Mouse (Mus musculus): ENCODE results near the gene Supt5. TPM values are rescaled to one million over a fixed set of nuclear protein-coding genes. Genes with fewer than 3 reads are reported as not detected.

Supt5 gene
- polyA plus RNA-seq, 1 experiment from 2014 or later = 97.2 TPM

DNA sequence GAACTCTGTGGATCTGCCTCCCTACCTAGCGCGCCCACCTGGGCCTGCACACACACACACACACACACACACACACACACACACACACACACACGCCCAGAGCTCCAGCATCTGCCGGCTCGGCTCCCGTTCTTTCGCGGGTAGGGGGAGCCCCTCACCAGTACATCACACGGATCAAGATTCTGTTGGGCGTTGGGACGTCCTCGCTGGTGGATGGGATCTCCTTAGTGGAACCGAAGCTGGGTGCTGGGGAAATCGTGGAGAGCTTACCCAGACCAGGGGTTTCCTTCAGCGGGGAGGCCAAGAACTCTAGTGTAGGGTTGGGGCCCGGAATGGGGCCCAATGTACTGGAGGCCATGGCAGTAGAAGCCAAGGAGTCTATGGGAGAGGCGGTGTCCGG, 48.4 kb downstream of the Supt5 start:
- Histone ChIP-seq H3K27me3 (ENCODE audit: control insufficient read depth, insufficient read depth, low read length) (peaks cover 58% of the 10 kb centered on the region), H3K4me3 (ENCODE audit: low read depth, low read length) (peak overlapping the region; percentile 19; the same call in 1 of the 2 replicates), H3K27ac (ENCODE audit: low read depth, low read length) (no peak overlapping the region), H3K9ac (ENCODE audit: low read length) (peak overlapping the region; percentile 39), H3K9me3 (ENCODE audit: control insufficient read depth, low read length) (no peaks in the 10 kb centered on the region), H3K4me1 (replicated peaks; ENCODE audit: control insufficient read depth, insufficient read depth, low read length) (peaks cover 6% of the 10 kb centered on the region), H3K36me3 (ENCODE audit: control insufficient read depth, insufficient read depth, low read length) (no peaks in the 10 kb centered on the region), H3K4me2 (ENCODE audit: low read depth, low read length, severe bottlenecking) (peak overlapping the region; percentile 45)
- under 1% methylated on average over 18 of the region's 18 CpGs for WGBS
- ATAC-seq (replicated peaks; ENCODE audit: low FRiP score) (peak; percentile 17; the same call in 1 of the 2 replicates), DNase-seq (ENCODE audit: low spot score) (peak; percentile 72)

DNA sequence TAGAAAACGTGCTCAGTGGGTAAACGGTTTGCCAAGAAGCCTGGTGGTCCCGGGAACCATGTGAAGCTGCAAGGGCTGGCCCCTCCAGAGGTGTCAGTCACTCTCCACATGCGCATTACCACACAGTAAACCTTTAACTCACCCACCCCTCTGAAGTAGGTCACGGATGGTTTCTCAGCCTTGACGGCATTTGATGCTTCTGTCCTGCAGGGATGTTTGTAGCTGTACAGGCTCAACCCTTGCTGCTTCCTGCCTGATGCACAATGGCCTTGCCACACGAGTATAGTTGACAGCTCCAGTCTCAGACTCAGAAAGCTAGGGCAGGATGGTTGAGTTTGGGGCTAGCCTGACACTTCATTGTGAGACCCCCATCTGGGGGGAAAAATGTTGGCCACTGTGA, 57.9 kb downstream of the Supt5 start:
- no peak overlapping the region for H3K27ac ChIP-seq (ENCODE audit: low read depth, low read length)
- no peak overlapping the region for H3K4me3 ChIP-seq (ENCODE audit: low read depth, low read length)
- ATAC-seq (replicated peaks; ENCODE audit: low FRiP score) (no peak), DNase-seq (ENCODE audit: low spot score) (no peak)
- H3K27me3 ChIP-seq (ENCODE audit: control insufficient read depth, insufficient read depth, low read length) = no peaks in the 10 kb centered on the region
- WGBS = 81% methylated on average over 7 of the region's 7 CpGs
- no peak overlapping the region for H3K4me2 ChIP-seq (ENCODE audit: low read depth, low read length, severe bottlenecking)
- H3K4me1 ChIP-seq (replicated peaks; ENCODE audit: control insufficient read depth, insufficient read depth, low read length) = peaks cover 3% of the 10 kb centered on the region; the same call in 1 of the 2 replicates
- no peaks in the 10 kb centered on the region for H3K9me3 ChIP-seq (ENCODE audit: control insufficient read depth, low read length)
- H3K9ac ChIP-seq (ENCODE audit: low read length) = no peak overlapping the region
- no peaks in the 10 kb centered on the region for H3K36me3 ChIP-seq (ENCODE audit: control insufficient read depth, insufficient read depth, low read length)

DNA sequence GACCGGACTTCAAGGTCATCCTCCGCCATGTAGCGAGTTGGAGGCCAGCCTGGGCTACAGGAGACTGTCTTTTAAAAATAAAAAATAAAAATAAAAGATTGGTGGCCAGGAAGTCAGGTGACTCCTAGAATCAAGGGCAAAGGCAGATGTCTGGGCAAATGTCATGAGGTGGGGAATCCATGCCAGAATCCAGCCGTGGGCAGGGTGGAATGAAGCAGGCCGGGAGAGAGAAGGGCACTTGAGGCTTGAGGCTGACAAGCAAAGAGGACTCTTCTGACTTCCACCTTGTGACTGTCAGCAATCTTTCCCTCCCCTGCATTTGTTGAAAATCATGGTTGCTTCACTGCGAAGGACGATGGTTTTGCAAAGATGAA, 60.3 kb downstream of the Supt5 start:
- H3K36me3 ChIP-seq (ENCODE audit: control insufficient read depth, insufficient read depth, low read length) = no peaks in the 10 kb centered on the region
- DNase-seq (ENCODE audit: low spot score) = no peak
- peaks cover 3% of the 10 kb centered on the region; the same call in 1 of the 2 replicates for H3K4me1 ChIP-seq (replicated peaks; ENCODE audit: control insufficient read depth, insufficient read depth, low read length)
- H3K27me3 ChIP-seq (ENCODE audit: control insufficient read depth, insufficient read depth, low read length) = no peaks in the 10 kb centered on the region
- peak overlapping the region; percentile 93 for H3K9ac ChIP-seq (ENCODE audit: low read length)
- ATAC-seq (replicated peaks; ENCODE audit: low FRiP score) = no peak
- H3K4me3 ChIP-seq (ENCODE audit: low read depth, low read length) = peak overlapping the region; percentile 61
- H3K27ac ChIP-seq (ENCODE audit: low read depth, low read length) = no peak overlapping the region
- H3K9me3 ChIP-seq (ENCODE audit: control insufficient read depth, low read length) = no peaks in the 10 kb centered on the region
- H3K4me2 ChIP-seq (ENCODE audit: low read depth, low read length, severe bottlenecking) = peak overlapping the region; percentile 83
- WGBS = 84% methylated on average over 7 of the region's 7 CpGs

DNA sequence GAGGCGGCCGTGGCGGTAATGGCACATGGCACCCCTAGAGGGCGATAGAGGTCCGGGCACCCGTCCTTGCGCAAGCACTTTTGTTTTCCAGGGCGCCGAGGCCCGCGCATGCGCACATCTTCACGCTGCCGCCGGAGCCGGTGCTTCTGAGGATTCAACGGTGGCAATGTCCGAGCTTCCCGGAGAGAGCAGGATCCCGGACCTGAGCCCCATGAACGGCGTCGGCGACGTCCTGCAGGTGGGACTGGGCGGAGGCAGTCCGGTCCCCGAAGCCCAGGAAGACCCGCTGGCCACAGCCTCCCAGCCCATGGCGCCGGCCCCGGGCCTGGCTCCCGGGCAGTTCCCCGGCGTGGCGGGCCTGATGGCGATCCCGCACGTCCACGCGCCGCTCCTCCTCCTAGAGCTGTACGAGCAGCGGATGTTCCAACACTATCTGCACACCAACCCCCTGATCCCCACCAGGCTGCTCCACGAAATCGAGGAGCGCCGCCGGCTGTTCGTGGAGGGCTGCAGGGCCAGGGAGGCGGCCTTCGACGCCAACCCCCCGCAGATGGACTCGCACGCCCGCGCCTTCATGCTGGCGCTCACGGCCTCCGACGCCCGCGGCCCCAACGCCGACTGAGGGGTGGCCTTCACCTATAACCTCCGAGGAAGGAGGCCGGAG, 60.8 kb downstream of the Supt5 start, which contains the start of gene Eid2b:
Eid2b (plus strand) TSS at position 125 of the 664 bp plus-strand sequence.
- no peaks in the 10 kb centered on the region for H3K36me3 ChIP-seq (ENCODE audit: control insufficient read depth, insufficient read depth, low read length)
- peak within 1 kb of the TSS; percentile 93 for H3K9ac ChIP-seq (ENCODE audit: low read length)
- H3K27me3 ChIP-seq (ENCODE audit: control insufficient read depth, insufficient read depth, low read length) = no peaks in the 10 kb centered on the region
- no peaks in the 10 kb centered on the region for H3K9me3 ChIP-seq (ENCODE audit: control insufficient read depth, low read length)
- peak within 1 kb of the TSS; percentile 61 for H3K4me3 ChIP-seq (ENCODE audit: low read depth, low read length)
- peak; percentile 97 for DNase-seq (ENCODE audit: low spot score)
- peaks cover 3% of the 10 kb centered on the region; the same call in 1 of the 2 replicates for H3K4me1 ChIP-seq (replicated peaks; ENCODE audit: control insufficient read depth, insufficient read depth, low read length)
- ATAC-seq (replicated peaks; ENCODE audit: low FRiP score) = peak; percentile 80
- peak within 1 kb of the TSS; percentile 37; the same call in 1 of the 2 replicates for H3K27ac ChIP-seq (ENCODE audit: low read depth, low read length)
- peak within 1 kb of the TSS; percentile 83 for H3K4me2 ChIP-seq (ENCODE audit: low read depth, low read length, severe bottlenecking)
- WGBS = 3% methylated on average over 68 of the region's 68 CpGs

DNA sequence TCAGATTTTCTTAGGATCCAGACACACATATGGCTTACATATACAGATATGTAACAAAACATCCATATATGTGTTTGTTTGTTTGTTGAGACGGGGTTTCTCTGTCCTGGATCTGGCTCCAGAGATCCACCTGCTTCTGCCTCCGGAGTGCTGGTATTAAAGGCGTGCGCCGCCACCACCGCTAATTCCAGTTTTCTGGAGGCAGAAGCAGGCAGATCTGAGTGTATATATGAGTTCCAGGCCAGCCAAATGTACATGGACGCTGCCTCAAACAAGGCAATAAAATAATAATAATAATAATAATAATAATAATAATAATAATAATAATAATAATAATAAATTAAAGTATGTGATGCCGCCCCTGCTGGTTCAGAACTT, 61.3 kb downstream of the Supt5 start:
- no peak overlapping the region for H3K27ac ChIP-seq (ENCODE audit: low read depth, low read length)
- no peak overlapping the region for H3K9ac ChIP-seq (ENCODE audit: low read length)
- DNase-seq (ENCODE audit: low spot score) (no peak), ATAC-seq (replicated peaks; ENCODE audit: low FRiP score) (peak; percentile 37; the same call in 1 of the 2 replicates)
- H3K4me1 ChIP-seq (replicated peaks; ENCODE audit: control insufficient read depth, insufficient read depth, low read length) = peaks cover 3% of the 10 kb centered on the region; the same call in 1 of the 2 replicates
- no peak overlapping the region for H3K4me2 ChIP-seq (ENCODE audit: low read depth, low read length, severe bottlenecking)
- WGBS = 65% methylated on average over 8 of the region's 8 CpGs
- no peaks in the 10 kb centered on the region for H3K36me3 ChIP-seq (ENCODE audit: control insufficient read depth, insufficient read depth, low read length)
- no peaks in the 10 kb centered on the region for H3K9me3 ChIP-seq (ENCODE audit: control insufficient read depth, low read length)
- H3K4me3 ChIP-seq (ENCODE audit: low read depth, low read length) = no peak overlapping the region
- no peaks in the 10 kb centered on the region for H3K27me3 ChIP-seq (ENCODE audit: control insufficient read depth, insufficient read depth, low read length)

DNA sequence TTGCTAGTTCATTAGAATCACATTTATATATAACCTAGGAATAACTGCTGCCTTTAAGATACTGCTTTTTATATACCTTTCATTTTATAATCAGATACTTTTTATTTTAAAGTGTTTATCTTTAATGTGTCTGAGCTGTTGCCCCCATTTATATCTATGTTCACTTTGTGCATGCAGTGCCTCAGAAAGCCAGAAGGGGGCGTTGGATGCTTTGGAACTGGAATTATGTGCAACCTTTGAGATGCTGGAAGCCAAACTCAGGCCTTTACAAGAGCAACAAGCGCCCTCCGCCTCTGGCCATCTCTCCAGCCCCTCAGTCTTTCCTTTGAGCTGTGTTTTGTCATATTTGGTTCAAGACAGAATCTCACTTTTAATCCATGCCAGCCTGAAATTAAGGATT, 66.8 kb downstream of the Supt5 start:
- 71% methylated on average over 3 of the region's 3 CpGs for WGBS
- H3K4me1 ChIP-seq (replicated peaks; ENCODE audit: control insufficient read depth, insufficient read depth, low read length) = 0 out of 2 replicates have a peak, but pooled peaks cover 2% of the 10 kb centered on the region
- no peaks in the 10 kb centered on the region; the same call in 1 of the 2 replicates for H3K9me3 ChIP-seq (ENCODE audit: control insufficient read depth, low read length)
- no peak overlapping the region for H3K9ac ChIP-seq (ENCODE audit: low read length)
- H3K4me2 ChIP-seq (ENCODE audit: low read depth, low read length, severe bottlenecking) = no peak overlapping the region
- H3K4me3 ChIP-seq (ENCODE audit: low read depth, low read length) = no peak overlapping the region
- ATAC-seq (replicated peaks; ENCODE audit: low FRiP score) = no peak
- no peak overlapping the region for H3K27ac ChIP-seq (ENCODE audit: low read depth, low read length)
- DNase-seq (ENCODE audit: low spot score) = no peak
- H3K27me3 ChIP-seq (ENCODE audit: control insufficient read depth, insufficient read depth, low read length) = no peaks in the 10 kb centered on the region
- H3K36me3 ChIP-seq (ENCODE audit: control insufficient read depth, insufficient read depth, low read length) = peaks cover 2% of the 10 kb centered on the region; the same call in 1 of the 2 replicates

DNA sequence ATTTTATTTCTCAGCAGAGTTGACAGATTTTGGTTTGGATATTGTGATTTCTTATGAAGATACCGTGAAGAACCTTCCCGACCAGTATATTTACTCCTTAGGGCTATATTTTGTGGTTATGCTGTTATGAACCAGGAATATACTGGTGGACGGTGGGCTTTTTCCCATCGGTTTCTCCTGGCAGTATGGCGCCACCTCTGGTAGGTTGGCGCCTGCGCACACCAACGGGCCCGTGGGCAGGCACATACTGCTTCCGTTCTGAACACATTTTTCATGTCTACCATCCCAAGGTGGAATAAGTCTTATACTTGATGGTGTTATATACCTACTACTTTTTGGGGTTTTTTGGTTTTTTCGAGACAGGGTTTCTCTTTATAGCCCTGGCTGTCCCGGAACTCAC, 69.2 kb downstream of the Supt5 start:
- Histone ChIP-seq H3K4me2 (ENCODE audit: low read depth, low read length, severe bottlenecking) (no peak overlapping the region), H3K27me3 (ENCODE audit: control insufficient read depth, insufficient read depth, low read length) (no peaks in the 10 kb centered on the region), H3K9ac (ENCODE audit: low read length) (no peak overlapping the region), H3K4me3 (ENCODE audit: low read depth, low read length) (no peak overlapping the region), H3K4me1 (replicated peaks; ENCODE audit: control insufficient read depth, insufficient read depth, low read length) (0 out of 2 replicates have a peak, but pooled peaks cover 2% of the 10 kb centered on the region), H3K36me3 (ENCODE audit: control insufficient read depth, insufficient read depth, low read length) (peaks cover 2% of the 10 kb centered on the region; the same call in 1 of the 2 replicates), H3K27ac (ENCODE audit: low read depth, low read length) (no peak overlapping the region), H3K9me3 (ENCODE audit: control insufficient read depth, low read length) (no peaks in the 10 kb centered on the region; the same call in 1 of the 2 replicates)
- 96% methylated on average over 12 of the region's 12 CpGs for WGBS
- ATAC-seq (replicated peaks; ENCODE audit: low FRiP score) (no peak), DNase-seq (ENCODE audit: low spot score) (no peak)

DNA sequence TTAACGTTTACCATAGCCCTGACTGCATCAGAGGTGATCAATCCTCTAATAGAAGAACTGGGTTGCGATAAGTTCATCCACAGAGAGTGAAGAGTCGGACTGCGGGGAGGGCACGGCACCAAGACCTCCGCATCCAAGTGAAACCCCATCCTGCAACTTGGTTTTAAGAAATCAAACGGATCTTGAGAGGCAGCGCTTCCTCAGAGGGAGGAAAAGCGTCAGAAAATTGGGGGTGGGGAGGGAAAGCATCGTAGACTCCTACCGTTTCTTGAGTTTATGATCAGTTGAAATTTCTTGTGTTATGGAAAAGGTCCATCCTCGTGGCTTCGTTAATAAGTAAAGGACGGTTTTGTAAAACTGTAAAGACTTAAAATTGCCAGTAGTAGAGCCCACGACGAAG, 70.0 kb downstream of the Supt5 start:
- H3K4me2 ChIP-seq (ENCODE audit: low read depth, low read length, severe bottlenecking) = peak overlapping the region; percentile 72
- 0 out of 2 replicates have a peak, but pooled peaks cover 2% of the 10 kb centered on the region for H3K4me1 ChIP-seq (replicated peaks; ENCODE audit: control insufficient read depth, insufficient read depth, low read length)
- H3K9ac ChIP-seq (ENCODE audit: low read length) = peak overlapping the region; percentile 99
- peak overlapping the region; percentile 96 for H3K4me3 ChIP-seq (ENCODE audit: low read depth, low read length)
- WGBS = 36% methylated on average over 16 of the region's 16 CpGs
- no peaks in the 10 kb centered on the region; the same call in 1 of the 2 replicates for H3K9me3 ChIP-seq (ENCODE audit: control insufficient read depth, low read length)
- H3K27ac ChIP-seq (ENCODE audit: low read depth, low read length) = no peak overlapping the region
- no peaks in the 10 kb centered on the region for H3K27me3 ChIP-seq (ENCODE audit: control insufficient read depth, insufficient read depth, low read length)
- peaks cover 2% of the 10 kb centered on the region; the same call in 1 of the 2 replicates for H3K36me3 ChIP-seq (ENCODE audit: control insufficient read depth, insufficient read depth, low read length)
- ATAC-seq (replicated peaks; ENCODE audit: low FRiP score) = no peak
- DNase-seq (ENCODE audit: low spot score) = no peak

All from forebrain, embryonic 11.5 days (tissue).